Mouse (Mus musculus) layer of hippocampus, postnatal 36 days (tissue): ENCODE data around the gene Gm49661. TPM values are rescaled to one million over a fixed set of nuclear protein-coding genes. Genes with fewer than 3 reads are reported as not detected.

Experiments
- DNase-seq, 2 experiments: peaks; one replicate each; pipeline ENCODE4 v3.0.0; 2022
- total RNA-seq, 2 experiments: library from RNA; stranded (reverse); gene quantifications; 2 replicates each; pipeline ENCODE4 v1.2.3; 2021

Gene Gm49661
- total RNA-seq, 2 experiments from 2014 or later = not detected

GRCm38 (mm10) chr8:84982499-84983011 is 13.3 kb upstream of the Gm49661 start:
- DNase-seq = no peak

- peak in 1 of 2 experiments; percentile 18 for DNase-seq
Measured at GRCm38 (mm10) chr8:84981644-84982498, 12.6 kb upstream of the Gm49661 start.

- DNase-seq = peak in 1 of 2 experiments; percentile 35
Measured at GRCm38 (mm10) chr8:84980622-84981358, 11.6 kb upstream of the Gm49661 start.

- DNase-seq = peak; percentile 94
Measured at GRCm38 (mm10) chr8:84979599-84980421, 10.6 kb upstream of the Gm49661 start.

- DNase-seq = peak; percentile 95 to 97
Measured at GRCm38 (mm10) chr8:84978248-84978940, 9.2 kb upstream of the Gm49661 start, which contains the start of gene Junb. TSS of gene Junb (minus strand) at chr8:84978718.

GRCm38 (mm10) chr8:84977435-84978247 is 8.4 kb upstream of the Gm49661 start:
- DNase-seq = peak; percentile 63 to 67

- DNase-seq = no peak
Measured at GRCm38 (mm10) chr8:84976763-84977434, 7.7 kb upstream of the Gm49661 start.

GRCm38 (mm10) chr8:84976031-84976762 is 7.0 kb upstream of the Gm49661 start:
- peak; percentile 94 to 95 for DNase-seq

GRCm38 (mm10) chr8:84975434-84975833 is 6.2 kb upstream of the Gm49661 start:
- DNase-seq = peak; percentile 55 to 68

GRCm38 (mm10) chr8:84974543-84975142 is 5.4 kb upstream of the Gm49661 start:
- no peak for DNase-seq

- DNase-seq = peak in 1 of 2 experiments; percentile 20
Measured at GRCm38 (mm10) chr8:84973803-84974542, 4.7 kb upstream of the Gm49661 start.

GRCm38 (mm10) chr8:84973079-84973478 is 3.8 kb upstream of the Gm49661 start:
- no peak for DNase-seq

- no peak for DNase-seq
Measured at GRCm38 (mm10) chr8:84970913-84971312, 1.7 kb upstream of the Gm49661 start.

- DNase-seq = no peak
Measured at GRCm38 (mm10) chr8:84970135-84970790, 1.0 kb upstream of the Gm49661 start.

- no peak for DNase-seq
Measured at GRCm38 (mm10) chr8:84968650-84969049, 583 bp downstream of the Gm49661 start.

GRCm38 (mm10) chr8:84967532-84968304 is 1.5 kb downstream of the Gm49661 start:
- no peak for DNase-seq

- DNase-seq = no peak
Measured at GRCm38 (mm10) chr8:84966603-84967002, 2.6 kb downstream of the Gm49661 start.
